Mouse (Mus musculus): ENCODE measurements around the gene Brat1. TPM values are rescaled to one million over a fixed set of nuclear protein-coding genes. Genes with fewer than 3 reads are reported as not detected.

The Brat1 gene
- total RNA-seq (2021) = 1 to 10 TPM; 8.3 to 9.0 TPM

GRCm38 (mm10) chr5:140704378-140705251, at the start of gene Brat1:
Gene Brat1 (plus strand): TSS chr5:140705011.
- peak; percentile 100 for DNase-seq

DNA sequence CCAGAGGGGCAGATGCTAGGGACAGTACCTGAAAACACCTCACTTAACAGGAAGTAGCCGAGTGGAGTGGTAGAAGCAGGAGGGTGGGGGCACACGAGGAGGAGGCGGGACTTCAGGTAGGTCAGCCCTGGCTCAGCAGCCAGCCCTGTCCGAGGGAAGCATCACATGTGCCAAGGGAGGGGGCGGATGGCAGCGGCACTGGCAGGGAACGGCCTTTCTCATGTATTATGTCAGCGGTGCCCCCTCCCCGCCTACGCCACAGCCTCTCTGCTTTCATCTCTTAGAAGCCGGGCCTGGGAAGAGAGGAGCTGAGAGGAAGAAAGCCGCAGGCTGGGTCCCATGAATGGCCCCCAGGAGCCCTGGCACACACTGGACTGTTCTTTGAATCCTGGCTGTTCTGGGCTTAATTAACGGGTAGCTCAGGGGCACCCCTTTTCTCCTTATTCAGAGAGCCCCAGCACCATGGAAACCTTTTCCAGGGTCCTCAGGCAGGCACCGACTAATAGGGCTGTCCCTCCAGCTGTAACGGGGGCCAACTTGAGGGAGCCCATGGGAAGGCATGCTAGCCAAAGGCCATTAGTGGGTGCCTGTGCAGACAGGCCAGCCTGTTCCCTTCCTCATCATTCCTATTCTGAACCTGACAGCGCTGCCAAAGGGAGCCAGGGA, 45.1 kb upstream of the Brat1 start:
- DNase-seq = no peak

GRCm38 (mm10) chr5:140660398-140660797, 44.4 kb upstream of the Brat1 start:
- DNase-seq = no peak

DNA sequence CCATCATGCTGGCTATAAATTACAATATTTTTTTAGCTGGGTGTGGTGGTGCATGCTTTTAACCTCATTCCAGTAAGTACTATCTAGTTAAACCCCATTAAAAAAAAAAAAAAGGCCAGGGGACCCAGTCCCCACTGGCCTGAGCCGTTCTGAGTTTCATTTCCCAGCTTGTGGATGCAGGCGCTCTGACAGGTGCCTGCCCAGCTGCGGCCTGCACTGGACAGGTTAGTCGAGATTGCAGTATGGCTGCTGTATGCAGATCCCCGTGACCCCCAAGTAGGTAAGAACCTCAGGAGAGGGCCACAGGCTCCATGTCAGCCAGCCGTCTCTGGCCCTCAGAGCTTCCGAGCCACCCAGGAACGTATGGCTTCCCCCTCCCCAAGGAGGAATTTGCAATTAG, 43.4 kb upstream of the Brat1 start:
- no peak for DNase-seq

GRCm38 (mm10) chr5:140661875-140662643, 42.8 kb upstream of the Brat1 start:
- DNase-seq = no peak

- DNase-seq = no peak
Measured at GRCm38 (mm10) chr5:140662741-140663592, 41.8 kb upstream of the Brat1 start.

DNA sequence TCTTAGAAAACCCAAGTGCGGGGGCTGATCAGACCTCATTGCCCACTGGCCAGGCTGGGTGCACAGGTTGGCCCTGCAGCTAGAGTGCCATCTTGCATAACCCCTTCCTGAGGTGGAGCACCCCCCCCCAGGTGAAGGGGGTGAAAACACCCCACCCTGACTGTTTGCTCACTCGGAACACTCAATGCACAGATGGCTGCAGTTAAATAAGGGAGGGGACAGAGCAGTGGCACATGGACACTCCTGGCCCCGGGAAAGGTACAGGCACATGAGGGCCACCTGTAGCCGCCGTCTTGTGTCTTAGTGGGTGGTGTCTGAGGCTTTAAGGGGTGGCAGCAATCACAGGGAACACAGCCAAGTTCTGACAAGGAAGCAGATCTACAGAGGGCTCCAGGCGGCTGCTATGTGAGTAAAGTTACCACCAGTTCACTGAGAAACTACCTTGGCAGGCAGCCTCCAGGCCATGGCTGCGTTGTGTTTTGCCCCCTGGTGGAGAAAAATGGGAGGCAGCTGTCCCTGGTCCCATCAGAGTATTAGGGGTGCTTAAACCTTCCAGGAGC, 41.1 kb upstream of the Brat1 start:
- peak; percentile 87 for DNase-seq

GRCm38 (mm10) chr5:140672115-140672514, 32.7 kb upstream of the Brat1 start:
- no peak for DNase-seq

DNA sequence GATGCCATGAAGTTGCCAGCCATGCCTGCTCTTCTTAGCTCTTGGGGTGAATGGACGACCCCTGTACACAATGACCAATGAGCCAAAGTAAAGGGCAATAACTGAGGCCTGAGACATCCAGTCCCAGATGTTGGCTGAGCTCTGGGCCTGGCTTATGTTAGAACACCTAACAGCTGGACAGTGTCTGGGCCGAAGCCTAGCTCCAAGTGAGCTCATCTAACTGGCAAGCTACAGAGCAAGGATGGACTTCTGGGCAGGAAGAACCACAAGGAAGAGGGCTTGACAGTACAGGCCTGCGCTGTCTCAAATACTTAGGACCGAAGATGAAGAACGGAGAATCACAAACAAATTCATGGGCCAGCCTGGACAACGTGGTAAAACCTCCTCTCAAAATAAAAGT, 32.2 kb upstream of the Brat1 start:
- DNase-seq = peak; percentile 38

DNA sequence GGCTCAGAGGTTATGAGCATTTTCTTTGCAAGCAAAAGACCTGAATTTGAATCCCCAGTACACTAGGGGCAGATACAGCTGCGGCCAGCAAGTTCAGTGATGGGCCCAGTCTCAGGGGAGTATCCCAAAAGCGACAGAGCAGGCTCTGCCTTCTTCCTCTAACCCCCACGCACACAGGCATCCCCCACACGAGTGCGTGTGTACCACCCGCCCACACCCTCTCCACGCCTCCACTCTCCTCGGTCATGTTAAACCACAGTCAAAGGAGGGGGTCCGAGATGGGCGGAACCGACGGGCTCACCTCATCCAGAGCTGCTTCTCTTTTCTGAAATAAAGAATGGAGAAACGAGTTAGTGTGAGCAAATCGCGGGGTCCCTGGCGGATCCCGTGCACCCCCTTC, 30.8 kb upstream of the Brat1 start:
- no peak for DNase-seq

DNA sequence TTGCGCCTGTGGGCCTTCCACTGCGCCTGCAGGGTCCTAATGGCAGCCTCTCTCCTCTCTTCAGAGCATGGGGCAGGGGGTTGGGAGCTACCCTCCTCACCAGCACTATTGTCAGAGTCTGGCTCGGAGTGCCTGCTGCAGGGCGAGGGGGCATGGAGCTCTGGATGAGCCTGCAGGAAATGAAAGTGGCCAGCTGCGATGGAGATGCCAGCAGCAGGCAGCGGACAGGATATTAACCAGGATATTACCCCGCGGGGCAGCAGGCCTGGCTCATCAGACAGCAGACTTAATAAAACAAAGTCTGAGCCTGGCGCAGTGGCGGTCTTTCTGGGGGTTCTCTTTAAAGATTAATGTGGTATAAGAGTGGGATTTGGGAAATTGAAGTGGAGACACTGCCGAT, 29.7 kb upstream of the Brat1 start:
- no peak for DNase-seq

- no peak for DNase-seq
Measured at GRCm38 (mm10) chr5:140675640-140676039, 29.2 kb upstream of the Brat1 start.

DNA sequence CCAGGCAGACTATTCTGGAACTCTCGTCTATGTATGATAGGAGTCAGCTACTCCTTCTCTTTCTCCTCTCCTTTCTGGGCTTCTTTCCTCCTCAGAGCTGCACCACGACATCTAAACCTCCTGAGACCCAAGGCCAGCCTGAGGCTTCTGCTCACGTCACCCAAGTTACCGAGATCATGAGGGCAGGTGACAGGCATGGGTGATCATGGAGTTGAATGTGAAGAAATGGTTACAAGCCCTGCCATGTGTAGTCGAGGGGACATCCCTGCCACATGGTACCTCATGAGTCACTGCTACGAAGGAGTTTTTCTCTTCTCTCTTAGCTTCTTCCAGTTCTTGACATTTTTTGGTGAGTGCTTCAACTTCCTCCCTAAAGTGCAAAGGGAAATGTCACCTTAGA, 27.7 kb upstream of the Brat1 start:
- DNase-seq = no peak

- DNase-seq = no peak
Measured at GRCm38 (mm10) chr5:140680051-140680450, 24.8 kb upstream of the Brat1 start.

- no peak for DNase-seq
Measured at GRCm38 (mm10) chr5:140680950-140681349, 23.9 kb upstream of the Brat1 start.

GRCm38 (mm10) chr5:140682113-140682512, 22.7 kb upstream of the Brat1 start:
- DNase-seq = no peak

GRCm38 (mm10) chr5:140684343-140685148, 20.3 kb upstream of the Brat1 start:
- peak; percentile 53 for DNase-seq

GRCm38 (mm10) chr5:140688434-140688833, 16.4 kb upstream of the Brat1 start:
- no peak for DNase-seq

DNA sequence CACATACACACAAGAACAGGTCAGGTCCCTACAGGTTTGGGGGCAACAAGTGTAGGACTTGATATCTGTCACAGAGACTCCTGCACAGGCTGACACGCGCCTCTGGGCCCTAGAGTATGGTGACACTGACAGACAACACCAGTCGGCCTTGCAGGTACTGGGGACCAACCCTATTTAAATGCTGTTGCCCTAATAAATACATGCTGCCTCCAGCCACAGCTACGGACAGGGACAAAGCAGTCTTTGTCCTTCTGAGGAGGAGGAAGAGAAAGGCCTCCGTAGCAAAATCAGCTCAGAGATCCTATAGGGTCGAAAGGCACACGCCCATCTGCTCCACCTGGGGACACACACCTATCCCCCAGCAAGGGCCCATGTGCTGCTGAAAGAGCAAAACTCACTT, 8.8 kb upstream of the Brat1 start:
- no peak for DNase-seq

- DNase-seq = no peak
Measured at GRCm38 (mm10) chr5:140699776-140700175, 5.0 kb upstream of the Brat1 start.

DNA sequence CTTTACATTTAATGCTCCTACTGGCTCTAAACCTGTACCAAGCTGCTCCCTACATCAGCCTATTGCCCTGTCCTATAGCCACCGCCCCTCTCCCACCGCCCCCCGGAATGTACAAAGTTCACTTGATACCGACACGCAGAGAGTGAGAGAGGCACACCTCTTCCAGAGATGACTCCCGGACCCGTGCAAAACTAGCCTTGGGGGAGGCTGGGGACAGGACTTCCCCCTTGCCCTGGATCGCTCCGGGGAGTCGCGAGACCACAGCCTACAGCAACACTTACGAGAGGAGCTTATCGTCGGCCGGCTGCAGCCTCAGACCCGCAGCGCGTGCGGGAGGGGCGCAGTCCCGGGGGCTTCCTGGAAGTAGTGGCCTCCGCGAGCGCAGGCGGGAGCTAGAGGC, 3.1 kb upstream of the Brat1 start:
- DNase-seq = peak; percentile 46

All from heart, postnatal 4 days (tissue).